Mouse (Mus musculus): Measurements from ENCODE around the gene Vsx1.

DNA sequence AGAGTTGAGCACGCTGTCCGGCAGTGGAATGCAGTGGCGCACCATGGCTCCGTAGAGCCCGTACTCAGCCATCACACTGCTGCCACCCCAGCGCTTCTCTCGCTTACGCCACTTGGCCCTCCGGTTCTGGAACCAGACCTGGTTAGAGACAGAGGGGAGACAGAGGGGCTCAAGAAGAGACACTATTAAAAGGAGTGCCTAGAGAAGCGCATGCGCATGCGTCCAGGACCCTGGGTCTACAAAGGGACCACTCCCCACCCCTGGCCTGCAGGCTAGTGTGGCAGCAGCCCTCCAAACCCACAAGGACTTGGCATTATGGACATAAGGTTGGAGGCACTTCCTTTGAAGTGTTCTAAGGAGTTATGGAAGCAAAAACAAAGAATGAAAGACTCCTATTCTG is 4.7 kb downstream of the Vsx1 start:
- TF ChIP-seq CTCF (conservative IDR thresholded peaks at IDR 0.05; ENCODE audit: low read length) (no peak), POU5F1 (IDR thresholded peaks at IDR 0.05; ENCODE audit: borderline replicate concordance, low read length) (no peak), NANOG (IDR thresholded peaks at IDR 0.05; ENCODE audit: borderline replicate concordance, low read length) (no peak)
